Mouse (Mus musculus) lung, postnatal 25 days (tissue): ENCODE measurements around the gene Srd5a2.
A peak's percentile ranks its signal among the peaks of the same experiment; 100 is the strongest.
"Not testable (repeated sequence)": the region's sequence is repeated elsewhere in the genome, so short reads cannot be mapped to it uniquely, and the experiment has no call there.

Experiments used
- DNase-seq: peaks from one replicate; pipeline ENCODE4 v3.0.0; 2022; ENCODE audit warnings: low spot score

Srd5a2 gene

DNA sequence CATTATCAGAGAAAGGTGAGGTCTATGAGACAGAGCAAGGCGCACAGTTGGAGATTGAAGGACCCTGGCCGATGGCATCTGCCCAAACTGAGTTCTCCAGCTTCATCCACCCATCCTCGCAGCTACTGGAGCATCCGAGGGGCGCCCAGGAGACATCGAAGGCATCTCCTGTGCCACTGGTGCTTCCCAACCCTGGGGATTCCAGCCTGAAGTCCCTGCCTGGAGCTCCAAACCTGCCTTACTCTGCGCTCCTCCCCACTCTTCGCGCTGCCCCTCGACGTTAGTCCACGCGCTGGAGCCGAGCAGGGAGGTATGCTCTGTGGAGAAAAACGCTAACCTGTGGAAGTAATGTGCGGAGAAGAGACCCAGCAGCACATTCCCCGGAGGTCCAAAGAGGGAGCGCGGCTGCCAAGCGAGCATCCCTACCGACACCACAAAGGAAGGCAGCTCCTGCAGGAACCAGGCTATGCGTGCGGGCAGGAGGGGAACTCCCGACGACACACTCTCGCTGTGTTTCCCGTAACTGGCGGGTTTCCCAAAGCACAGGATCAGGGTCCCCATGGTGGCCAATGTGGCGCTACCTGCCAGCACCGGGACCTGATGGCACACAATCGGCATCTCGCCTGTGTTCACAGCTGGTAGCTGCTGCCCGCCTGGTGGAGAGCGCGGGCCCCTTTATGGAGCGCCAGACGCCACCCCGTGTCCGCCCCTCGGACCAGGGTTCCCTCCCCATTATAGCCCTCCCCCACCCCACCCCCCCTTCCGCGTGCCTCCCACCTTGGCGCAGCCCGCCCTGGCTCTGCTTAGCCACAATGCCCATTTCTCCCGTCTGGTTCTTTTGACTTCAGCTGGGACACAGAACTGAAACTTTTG, at the start of gene Srd5a2:
Gene Srd5a2 (minus strand): TSS at position 707 of the 873 bp plus-strand sequence.
- DNase-seq = no peak

DNA sequence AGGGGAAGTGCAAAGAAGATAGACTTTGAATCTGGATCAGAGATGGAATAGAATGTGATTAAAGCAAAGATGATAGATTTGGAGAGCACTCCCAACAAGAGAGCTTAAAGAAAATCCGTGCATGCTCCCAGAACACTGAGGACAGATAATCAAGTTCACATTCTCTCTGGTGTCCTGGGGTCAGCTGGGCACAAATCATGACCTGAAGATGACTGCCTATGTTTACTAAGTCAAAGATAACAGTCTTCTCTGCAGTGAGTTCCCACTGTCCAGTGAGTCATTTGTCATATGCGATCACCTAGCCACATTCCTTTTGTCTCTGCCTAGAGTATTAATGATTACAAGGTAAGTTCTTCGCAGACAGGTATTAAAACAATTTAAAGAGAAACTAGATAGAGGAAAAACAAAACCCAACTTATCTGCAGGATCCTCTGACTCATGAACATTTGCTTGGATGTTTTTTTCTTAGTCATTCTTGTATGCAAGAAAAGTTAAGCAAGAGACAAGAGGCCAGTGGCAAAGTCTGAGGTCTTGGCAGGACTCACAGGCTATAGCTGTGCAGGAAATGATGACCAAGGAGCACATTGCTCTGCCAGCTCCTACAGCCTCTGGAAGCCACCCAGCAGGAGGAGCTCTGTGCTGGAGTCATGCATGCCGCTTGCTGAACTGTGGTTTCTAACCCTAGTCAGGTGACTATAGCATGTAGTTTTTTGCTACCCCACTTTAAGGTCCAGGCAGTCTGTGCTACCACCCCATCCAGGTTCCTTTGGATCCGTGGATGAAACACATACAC, 41.4 kb upstream of the Srd5a2 start:
- DNase-seq = peak; percentile 15

DNA sequence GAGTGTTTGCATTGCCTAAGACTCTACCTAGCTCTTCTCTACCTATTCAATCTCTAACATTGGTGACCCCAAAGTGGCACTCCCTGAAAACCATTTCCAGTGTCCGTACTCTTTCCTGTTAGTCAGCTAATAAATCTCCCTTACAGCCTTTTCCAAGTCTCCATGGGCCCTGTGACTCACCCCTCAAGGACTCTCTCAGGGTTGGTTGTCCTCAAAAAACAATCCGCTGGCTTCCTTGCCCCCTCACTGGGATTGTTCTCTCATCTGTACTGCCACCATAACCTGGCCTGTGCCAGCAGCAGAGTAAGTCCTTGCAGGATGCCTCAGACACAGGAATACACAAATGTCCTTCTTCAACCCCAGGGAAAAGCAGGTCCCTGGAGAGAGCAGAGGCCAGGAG, 40.3 kb upstream of the Srd5a2 start:
- no peak for DNase-seq

DNA sequence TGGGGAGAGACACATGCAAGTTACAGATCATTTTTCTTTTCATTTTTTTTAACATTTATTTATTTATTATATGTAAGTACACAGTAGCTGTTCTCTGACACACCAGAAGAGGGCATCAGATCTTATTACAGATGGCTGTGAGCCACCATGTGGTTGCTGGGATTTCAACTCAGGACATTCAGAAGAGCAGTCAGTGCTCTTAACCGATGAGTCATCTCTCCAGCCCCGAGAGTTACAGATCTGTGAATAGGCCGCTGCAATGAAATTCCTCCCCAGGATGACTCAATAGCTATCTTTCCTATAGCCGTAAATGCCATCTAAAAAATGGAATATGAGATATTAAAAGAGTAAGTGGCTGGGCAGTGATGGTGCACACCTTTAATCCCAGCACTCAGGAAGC, 35.7 kb upstream of the Srd5a2 start:
- DNase-seq = no peak

DNA sequence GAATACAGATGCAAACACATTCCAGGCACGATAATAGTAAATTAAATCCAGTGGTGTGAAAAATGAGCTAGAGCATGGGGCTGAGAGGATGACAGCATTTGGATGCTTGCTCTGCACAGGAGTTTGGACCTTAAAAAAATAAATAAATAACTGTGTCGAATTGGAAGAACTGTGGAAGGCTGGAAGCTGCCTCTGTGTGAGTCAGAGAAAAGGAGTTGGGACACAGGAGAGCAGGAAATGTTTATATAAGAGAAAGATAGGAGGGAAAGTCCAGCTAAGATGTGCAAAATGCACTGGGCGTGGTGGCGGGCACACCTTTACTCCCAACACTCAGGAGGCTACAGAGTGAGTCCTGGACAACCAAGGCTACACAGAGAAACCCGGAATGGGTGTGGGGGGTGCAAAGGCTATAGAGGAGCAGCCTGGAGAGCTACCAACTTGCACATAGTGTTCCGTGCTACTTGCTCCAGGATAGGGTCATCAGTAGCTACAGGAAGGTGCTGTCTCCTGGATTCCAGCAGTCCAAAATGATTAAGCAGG, 32.4 kb upstream of the Srd5a2 start:
- no peak for DNase-seq

DNA sequence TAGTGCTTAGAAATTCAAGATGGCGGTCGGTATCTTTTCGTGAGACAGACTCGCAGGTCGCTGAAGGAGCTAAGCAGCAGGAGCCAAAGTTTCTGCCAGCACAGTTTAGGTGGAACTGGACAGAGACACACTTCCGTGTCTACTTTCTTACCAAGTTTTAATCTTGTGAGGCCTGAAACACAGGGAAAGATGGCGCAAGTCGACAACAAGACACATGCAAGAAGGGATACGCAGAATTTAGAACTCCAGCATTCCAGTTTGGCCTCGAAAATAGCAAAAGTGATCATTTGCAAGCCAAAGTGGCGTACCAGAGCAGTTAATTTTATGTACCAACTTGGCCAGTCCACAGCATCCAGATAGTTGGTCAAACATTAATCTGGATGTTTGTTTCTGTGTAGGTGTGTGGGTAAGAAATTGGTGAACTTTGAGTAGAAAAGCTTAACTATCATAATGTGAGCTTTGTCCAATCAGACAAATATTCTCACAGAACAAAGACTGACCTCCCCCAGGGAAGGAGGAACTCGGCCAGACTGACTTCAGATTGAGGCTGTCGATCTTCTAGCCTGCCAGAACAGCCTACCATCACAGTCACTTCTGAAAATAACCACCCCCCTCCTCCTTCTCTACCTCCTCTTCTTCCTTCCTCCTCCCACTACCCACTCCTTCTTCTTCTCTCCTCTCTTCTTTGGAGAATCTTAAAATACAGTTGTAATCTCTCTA, 31.2 kb upstream of the Srd5a2 start:
- no peak for DNase-seq

DNA sequence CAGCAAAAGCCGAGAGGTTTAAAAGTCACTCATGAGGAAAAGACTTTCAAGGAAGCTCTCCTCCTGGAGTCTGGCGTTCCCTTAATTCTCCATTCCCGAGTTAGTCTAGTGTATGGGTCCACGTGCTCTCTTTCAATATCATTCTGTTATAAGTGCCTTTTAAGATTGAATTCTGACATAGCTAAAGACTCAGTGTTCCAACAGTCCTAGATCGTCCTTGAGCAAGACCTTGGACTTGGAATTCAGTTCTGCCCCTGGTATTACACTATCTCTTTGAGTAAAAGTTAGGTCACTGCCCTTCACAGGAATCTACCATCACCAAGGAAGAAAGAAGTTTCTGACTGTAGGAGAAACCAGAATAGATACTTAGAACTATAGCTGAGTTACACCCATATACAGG, 25.4 kb upstream of the Srd5a2 start:
- not testable (repeated sequence) for DNase-seq

DNA sequence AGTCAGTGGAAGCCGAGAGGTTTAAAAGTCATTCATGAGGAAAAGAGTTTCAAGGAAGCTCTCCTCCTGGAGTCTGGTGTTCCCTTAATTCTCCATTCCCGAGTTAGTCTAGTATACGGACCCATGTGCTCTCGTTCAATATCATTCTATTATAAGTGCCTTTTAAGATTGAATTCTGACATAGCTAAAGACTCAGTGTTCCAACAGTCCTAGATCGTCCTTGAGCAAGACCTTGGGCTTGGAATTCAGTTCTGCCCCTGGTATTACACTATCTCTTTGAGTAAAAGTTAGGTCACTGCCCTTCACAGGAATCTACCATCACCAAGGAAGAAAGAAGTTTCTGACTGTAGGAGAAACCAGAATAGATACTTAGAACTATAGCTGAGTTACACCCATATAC, 15.0 kb upstream of the Srd5a2 start:
- not testable (repeated sequence) for DNase-seq

DNA sequence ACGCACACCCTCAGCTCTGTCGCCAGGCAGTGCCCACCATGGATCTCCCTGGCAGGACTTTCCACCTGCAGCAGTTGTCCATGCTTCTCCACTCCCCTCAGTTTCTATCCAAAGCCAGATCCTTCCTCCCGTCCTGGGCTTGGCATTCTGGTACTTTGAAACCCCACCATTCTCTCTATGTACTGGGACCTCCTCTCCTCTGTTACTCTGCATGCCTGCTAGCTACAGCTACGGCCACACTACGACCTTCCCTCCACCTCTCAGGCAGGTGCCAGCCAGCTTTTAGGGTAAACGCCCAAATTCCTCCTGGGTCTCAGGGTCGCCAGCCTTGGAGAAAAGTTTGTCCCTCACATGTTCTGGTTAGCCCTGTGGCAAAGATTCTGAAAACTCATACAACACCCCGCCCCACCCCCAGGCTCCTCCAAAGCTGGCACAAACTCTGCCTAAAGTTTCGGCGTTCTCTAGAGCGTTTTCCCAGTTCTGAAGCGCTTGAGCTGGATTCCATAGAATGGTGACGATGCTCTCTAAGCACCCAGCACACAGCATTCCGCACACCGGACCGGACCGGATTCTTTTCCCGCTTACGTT, 607 bp upstream of the Srd5a2 start:
- no peak for DNase-seq

DNA sequence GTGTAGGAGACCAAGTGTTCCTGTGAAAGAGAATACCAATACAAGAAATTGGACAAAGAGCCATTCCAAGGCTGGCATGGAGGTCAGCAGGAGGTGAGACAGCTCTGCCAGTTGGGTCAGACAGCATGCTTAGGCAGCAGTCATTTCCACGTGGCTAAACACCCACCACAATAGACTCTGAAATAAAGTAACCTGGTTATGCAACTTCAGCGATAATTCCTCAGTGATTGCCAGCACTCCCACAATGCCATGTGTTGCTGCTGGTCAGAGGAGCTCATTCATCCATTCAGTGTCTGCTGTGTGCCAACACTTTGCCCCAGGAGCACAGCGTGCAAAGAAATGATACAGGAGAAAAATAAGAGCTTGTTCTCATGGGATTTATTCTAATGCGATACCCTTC, 4.0 kb downstream of the Srd5a2 start:
- DNase-seq = no peak

DNA sequence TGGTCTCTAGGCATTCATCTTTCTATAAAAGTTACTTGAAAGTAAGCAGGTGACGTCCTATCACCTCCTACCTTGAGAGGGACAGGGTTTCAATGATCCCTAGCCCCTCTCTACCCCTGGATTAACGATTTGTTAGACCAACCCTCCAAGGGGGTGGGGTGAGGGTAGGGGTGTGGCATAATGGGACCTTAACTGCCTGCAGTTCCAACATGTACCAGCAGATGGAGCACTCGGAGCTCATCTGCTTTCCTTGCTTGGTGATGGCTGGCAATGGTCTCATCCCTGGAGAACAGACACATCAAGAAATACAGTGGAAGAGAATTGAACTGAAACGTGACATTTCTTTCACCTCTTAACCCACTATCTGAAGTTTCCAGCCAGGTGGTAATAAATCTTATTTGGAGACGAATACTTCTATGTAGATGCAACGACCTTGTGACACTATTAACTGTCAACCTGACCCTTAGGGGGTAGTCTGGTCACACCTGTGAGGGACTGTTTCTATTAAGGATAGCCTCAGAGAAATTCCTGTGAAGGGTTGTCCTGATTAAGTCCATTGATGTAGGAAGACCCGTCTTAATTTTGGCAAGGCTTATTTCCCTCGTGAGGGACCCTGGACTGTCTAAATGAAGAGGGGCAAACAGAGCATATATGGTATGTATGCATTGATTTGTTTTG, 27.1 kb downstream of the Srd5a2 start:
- DNase-seq = peak; percentile 86

DNA sequence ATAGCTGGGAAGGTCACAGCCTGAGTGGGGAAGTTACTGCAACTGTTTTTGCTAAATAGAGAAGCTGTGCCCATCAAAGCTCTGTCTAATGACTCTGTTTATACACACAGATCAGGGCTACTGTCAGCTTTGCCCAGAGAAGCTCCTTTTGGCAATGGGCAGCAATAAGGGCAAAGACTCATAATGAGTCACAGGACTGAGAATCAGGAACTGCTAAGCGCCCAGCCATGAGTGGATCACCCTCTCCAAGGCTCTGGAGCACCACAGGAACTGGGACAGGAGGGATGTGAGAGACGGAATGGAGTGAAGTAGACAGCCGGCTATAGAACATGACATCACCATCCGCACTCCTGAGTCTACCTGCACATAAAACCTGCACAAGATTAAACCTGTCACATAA, 29.4 kb downstream of the Srd5a2 start:
- DNase-seq = no peak

DNA sequence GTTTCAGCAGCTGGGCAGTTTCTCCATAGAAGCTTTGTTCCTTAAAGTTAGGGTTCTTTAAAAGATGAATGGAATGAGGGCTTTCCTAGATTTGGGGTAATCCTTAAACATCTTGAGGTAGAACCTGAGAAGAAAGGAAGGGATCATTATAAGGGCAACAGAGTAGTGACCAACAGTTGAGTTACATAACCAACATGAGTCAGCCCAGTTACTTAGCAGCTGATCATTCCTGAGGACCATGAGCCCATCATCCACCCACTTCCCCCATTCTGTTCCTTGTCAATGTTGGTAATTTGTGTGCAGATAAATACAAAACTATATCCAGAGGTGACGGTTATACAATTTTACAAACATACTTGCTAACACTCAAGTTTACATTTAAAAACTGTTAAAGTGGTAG, 30.1 kb downstream of the Srd5a2 start:
- no peak for DNase-seq

DNA sequence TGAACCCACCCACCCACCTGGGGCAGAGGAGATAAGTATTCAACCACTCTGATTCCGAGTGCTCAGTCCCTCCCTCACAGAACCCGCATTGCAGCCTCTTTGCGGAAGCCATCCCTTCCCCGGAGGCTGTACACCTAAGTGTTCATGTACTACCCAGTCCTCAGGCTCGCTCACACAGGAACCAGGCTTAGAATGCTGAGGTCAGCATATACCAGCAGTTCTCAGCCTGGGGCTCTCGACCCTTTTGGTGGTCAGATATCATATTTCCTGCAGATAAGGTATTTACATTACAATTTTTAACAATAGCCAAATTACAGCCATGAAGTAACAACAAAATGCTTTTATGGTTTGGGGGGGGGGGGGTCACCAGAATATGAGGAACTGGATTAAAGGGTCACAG, 32.6 kb downstream of the Srd5a2 start:
- no peak for DNase-seq

DNA sequence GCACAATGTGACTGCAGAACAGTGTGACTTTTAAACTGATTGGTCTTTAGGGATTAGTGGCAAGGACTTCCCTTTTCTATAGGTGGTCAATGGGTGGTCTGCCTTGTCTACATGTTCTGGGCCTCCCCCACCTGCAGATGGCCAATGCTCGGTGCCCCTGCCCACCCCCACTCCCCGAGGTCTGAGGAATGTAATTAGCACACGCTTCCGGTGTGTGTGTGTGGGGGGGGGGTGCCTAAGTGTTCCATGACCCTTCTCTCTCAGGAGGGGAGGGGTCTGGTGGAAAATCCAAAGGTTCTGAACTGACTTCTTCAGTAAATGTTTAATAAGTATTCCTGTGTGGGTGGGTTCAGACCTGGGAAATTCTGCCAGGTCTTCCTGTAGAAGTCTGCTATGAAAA, 39.0 kb downstream of the Srd5a2 start:
- DNase-seq = no peak

DNA sequence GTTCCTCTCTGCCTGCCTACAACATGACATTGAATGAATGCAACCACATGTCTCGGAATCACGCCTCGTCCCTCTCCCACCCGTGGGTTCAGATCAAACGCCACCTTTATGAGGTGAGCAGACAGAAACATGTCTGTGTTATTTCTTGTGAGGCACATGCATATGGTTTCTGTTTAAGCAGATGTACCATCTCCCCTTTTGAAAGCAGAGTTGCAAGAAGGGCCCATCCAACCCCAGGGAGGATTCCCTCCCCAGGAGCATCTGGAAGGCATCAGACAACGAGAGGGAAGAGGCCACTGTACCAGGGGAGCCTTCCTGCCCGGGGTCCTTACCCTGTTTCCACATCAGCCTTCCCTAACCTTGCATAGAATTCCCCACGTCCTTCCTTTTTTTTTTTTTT, 40.7 kb downstream of the Srd5a2 start:
- DNase-seq = no peak

DNA sequence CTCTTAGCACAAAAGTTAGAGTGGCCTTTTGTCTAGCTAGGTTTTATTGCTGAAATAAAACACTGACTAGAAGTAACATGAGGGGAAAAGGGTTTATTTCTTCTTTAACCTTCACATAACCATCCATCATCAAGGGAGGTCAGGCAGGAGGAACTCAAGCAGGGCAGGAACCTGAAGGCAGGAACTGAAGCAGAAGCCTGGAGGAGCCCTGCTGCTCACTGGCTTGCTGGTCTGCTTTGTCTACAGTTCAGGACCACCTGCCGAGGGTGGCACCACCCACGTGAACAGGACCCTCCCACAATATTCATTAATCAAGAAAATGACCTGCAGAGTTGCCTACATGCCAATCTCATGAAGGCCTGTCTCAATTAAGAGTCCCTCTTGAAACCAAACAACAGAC, 45.3 kb downstream of the Srd5a2 start:
- DNase-seq = no peak

DNA sequence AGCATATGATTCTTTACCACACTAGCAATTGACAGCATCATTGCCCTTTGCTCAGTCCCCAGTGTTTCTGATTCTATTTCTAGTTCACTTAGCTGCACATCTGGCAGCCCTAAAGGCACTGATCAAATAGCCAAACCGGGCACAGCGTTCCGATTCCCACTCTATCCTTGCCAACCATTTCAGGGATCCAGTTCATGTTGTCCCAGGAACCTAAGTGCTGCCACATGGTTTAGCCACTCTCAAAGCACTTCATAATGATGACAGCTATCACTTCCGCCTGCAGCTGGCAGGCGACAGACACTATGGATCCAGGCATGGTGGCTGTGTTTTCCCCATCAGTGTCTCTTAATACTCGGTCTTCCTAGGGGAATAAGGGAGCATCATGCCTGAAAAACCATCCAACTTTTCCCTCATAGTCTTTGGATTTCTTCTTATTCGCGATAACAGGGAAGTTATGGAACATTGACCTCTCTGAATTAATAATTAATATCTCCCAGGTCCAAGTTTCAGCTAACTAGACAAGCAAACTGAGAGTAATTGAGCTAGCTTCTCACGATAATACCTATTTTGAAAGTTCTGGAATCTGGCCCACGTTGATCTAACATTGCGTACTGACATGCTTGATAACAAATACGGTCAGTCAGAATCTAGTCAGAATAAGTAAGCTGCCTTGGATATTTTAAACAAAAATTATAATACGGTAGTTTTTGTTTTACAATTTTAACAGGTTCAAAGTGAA, 51.6 kb downstream of the Srd5a2 start:
- no peak for DNase-seq

DNA sequence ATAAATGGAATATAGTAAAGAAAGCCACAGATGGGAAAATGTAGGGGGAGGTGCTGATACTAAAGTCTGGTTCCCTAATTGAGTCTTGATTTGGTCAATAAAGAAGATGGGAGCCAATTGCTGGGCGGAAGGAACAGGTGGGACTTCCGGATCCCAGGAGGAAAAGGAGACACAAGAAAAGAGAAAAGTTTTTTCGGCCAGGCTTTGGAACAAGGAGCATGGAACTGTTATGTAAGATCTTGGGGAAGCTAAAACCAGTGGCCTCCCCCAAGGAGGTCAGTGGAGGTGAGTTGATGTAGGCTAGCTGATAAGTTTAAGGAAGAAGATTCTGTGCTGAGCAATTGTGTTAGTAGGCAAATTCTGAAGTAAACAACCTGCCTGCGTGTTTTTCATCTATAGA, 56.5 kb downstream of the Srd5a2 start:
- DNase-seq = no peak

DNA sequence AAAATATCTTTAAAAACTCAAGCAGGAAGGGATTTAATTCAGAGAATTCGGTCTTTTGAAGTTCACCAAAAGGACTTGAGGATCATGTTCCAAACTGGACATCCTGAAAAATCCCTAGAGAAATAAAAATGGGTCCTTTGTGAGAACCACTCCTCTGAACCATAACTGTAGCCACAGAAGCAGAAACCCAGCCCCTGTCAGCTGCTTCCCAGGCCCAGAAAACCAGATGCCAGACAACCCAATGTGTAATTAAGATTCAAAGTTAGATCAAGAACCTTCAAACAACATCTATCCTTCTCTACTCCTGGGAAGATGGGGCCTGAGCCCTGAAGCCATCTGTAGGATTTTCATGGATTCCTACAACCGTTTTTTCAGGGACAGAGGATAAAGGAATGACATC, 61.1 kb downstream of the Srd5a2 start:
- DNase-seq = no peak

DNA sequence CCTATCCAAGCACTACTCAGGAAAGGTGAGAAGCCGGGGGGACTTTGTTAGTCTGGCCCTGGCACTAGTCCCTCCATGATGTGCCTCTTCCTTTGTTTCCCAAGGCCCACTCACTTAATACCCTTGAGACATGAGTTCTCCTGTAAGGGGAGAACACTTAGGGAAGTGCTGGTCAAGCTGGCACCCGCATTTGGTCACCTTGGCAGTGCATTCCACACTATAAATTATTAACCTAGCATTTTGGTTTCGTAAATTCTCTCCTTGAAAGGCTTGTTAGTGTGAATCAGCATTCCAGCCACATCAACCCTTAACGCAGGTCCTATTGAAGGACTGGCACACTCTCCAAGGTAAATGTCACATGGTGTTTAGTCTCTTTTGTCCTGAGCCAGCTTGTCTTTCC, 61.8 kb downstream of the Srd5a2 start:
- peak; percentile 66 for DNase-seq
